Mouse (Mus musculus) heart, postnatal 0 days (tissue): ENCODE data around the gene Ddx49. TPM values are rescaled to one million over a fixed set of nuclear protein-coding genes. Genes with fewer than 3 reads are reported as not detected.

ENCODE experiments used
- ATAC-seq: fragments of 200-750 bp; cut with Nextera tagmentation; 2 replicates; pipeline ENCODE4 v1.8.0; 2017; ENCODE audit warnings: low read depth, moderate number of reproducible peaks, moderate library complexity; ENCODE audit not compliant: insufficient read depth
- DNase-seq: peaks from one replicate; pipeline ENCODE4 v3.0.0-alpha.2; 2016; ENCODE audit warnings: low spot score
- H3K27ac ChIP-seq: fragments of 300-500 bp; sonication (generic); 2 replicates; pipeline ENCODE4 v1.5.1; 2014; ENCODE audit warnings: low read depth, mild to moderate bottlenecking
- H3K27me3 ChIP-seq: fragments of 300-500 bp; sonication (generic); 2 replicates; pipeline ENCODE4 v1.6.1; 2014; ENCODE audit warnings: low read length, mixed read lengths; ENCODE audit not compliant: control insufficient read depth, insufficient read depth
- H3K36me3 ChIP-seq: fragments of 300-500 bp; sonication (generic); replicated peaks from 2 replicates; pipeline ENCODE4 v1.6.1; 2014; ENCODE audit warnings: low read length, mixed read lengths; ENCODE audit not compliant: control insufficient read depth, insufficient read depth
- H3K4me1 ChIP-seq: fragments of 300-500 bp; sonication (generic); 2 replicates; pipeline ENCODE4 v1.6.1; 2014; ENCODE audit warnings: antibody characterized with exemption; ENCODE audit not compliant: control insufficient read depth, insufficient read depth
- H3K4me2 ChIP-seq: fragments of 300-500 bp; sonication (generic); 2 replicates; pipeline ENCODE4 v1.6.1; 2014; ENCODE audit warnings: low read depth, mild to moderate bottlenecking, low read length, moderate library complexity
- H3K4me3 ChIP-seq: fragments of 300-500 bp; sonication (generic); 2 replicates; pipeline ENCODE4 v1.5.1; 2014; ENCODE audit warnings: low read depth, low read length
- H3K9ac ChIP-seq: fragments of 300-500 bp; sonication (generic); replicated peaks from 2 replicates; pipeline ENCODE4 v1.6.1; 2014; ENCODE audit warnings: low read depth, low read length, mixed read lengths
- H3K9me3 ChIP-seq: fragments of 300-500 bp; sonication (generic); replicated peaks from 2 replicates; pipeline ENCODE4 v1.6.1; 2016; ENCODE audit warnings: low read length; ENCODE audit not compliant: control insufficient read depth
- CTCF ChIP-seq: IDR thresholded peaks from 2 replicates; pipeline ENCODE4 v1.5.1; 2016; ENCODE audit warnings: antibody characterized with exemption, control low read depth, low read depth
- EP300 ChIP-seq: IDR thresholded peaks from 2 replicates; pipeline ENCODE4 v1.6.1; 2016; ENCODE audit warnings: antibody characterized with exemption, low read depth
- WGBS: fragments of 180-500 bp; shearing (Covaris S2); extraction: QIAGEN DNeasy Blood & Tissue Kit; methylation state at CpG from one replicate; pipeline ENCODE4 v1.1.7; 2014; 5-methylcytosine and 5-hydroxymethylcytosine counted together
- polyA plus RNA-seq: library from polyadenylated mRNA; unstranded; fragments of >200 nt; fragmentation: Nextera tagmentation; extraction: Ambion mirVana; gene quantifications from 2 replicates; pipeline ENCODE4 v1.2.1, GENCODE M21; 2015
- total RNA-seq: library from RNA; depleted of rRNA; stranded (reverse); fragments of >200 nt; gene quantifications from 2 replicates; pipeline ENCODE4 v1.2.3, GENCODE M21; 2014; ENCODE audit warnings: low replicate concordance

The Ddx49 gene
- total and polyA plus RNA-seq, 2 experiments from 2014 or later, result 26.7 to 33.1 TPM

DNA sequence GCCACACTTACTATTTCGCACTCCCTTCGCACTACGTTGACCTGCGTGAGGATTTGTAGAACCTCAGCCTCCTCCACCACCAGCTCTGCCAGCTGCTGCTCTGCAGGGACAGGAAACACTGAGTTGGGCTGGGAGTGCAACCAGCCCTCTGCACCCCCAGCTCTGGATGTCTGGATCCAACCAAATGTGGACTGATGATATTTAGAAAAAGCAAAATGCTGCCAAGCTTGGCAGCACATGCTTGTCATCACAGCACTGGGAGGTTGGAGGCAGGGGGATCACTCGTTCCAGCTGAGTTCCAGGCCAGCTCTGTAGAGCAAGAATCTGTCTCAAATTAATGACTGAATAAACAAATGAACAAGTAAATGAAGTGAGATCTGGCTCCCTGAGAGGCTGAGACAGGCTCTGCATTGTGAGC is 8.3 kb downstream of the Ddx49 start:
- no peaks in the 10 kb centered on the region for H3K27me3 ChIP-seq
- ATAC-seq (no peak), DNase-seq (no peak)
- no peak overlapping the region for H3K4me3 ChIP-seq
- no peak overlapping the region for H3K9ac ChIP-seq
- H3K27ac ChIP-seq, result no peak overlapping the region
- WGBS, result 59% methylated on average over 5 of the region's 5 CpGs
- no peaks in the 10 kb centered on the region for H3K9me3 ChIP-seq
- H3K4me2 ChIP-seq, result no peak overlapping the region
- no peaks in the 10 kb centered on the region for H3K4me1 ChIP-seq
- TF ChIP-seq CTCF (no peak), EP300 (no peak)
- H3K36me3 ChIP-seq, result peaks cover 84% of the 10 kb centered on the region

DNA sequence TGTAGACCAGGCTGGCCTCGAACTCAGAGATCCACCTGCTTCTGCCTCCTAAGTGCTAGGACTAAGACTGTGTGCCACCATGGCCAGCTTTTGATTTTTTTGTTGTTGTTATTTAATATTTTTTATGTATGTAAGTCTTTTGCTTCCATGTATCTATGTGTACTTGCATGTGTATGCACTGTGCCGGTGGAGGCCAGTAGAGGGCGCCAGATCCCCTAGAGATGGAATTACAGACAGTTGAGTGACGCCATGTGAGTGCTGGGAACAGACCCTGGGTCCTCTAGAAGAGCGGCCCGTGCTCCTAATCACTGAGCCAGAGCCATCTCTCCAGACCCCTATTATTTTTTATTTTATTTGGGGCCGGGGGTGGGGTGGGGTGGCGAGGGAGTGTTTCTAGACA is 15.6 kb downstream of the Ddx49 start:
- H3K36me3 ChIP-seq, result peaks cover 49% of the 10 kb centered on the region

DNA sequence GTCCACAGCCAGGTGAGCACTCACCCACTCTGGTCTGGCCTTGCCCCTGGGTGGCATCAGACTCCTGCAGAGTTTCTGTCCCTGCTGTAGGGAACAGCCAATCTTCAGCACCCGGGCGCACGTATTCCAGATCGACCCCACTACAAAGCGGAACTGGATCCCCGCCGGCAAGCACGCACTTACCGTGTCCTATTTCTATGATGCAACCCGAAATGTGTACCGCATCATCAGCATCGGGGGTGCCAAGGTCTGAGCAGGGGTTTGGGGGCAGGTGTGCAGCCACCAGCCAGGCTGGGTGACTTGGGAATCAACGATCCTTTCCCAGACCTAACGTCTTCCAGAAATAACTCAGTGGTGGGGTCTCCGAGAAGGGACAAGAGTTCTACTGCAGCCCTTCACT is 17.0 kb downstream of the Ddx49 start:
- Histone ChIP-seq H3K27ac (no peak overlapping the region), H3K9me3 (no peaks in the 10 kb centered on the region), H3K36me3 (peaks cover 38% of the 10 kb centered on the region), H3K4me1 (peaks cover 5% of the 10 kb centered on the region), H3K4me3 (no peak overlapping the region), H3K9ac (no peak overlapping the region), H3K27me3 (no peaks in the 10 kb centered on the region), H3K4me2 (no peak overlapping the region)
- no peak for ATAC-seq
- DNase-seq, result no peak
- no peak for TF ChIP-seq EP300
- no peak for TF ChIP-seq CTCF
- WGBS, result 92% methylated on average over 15 of the region's 15 CpGs

More for the DNA sequence above, 15.6 kb downstream of the Ddx49 start:
- no peak overlapping the region for H3K4me2 ChIP-seq
- no peak overlapping the region for H3K9ac ChIP-seq
- peaks cover 5% of the 10 kb centered on the region for H3K4me1 ChIP-seq
- H3K27me3 ChIP-seq, result no peaks in the 10 kb centered on the region
- DNase-seq (no peak), ATAC-seq (no peak)
- 85% methylated on average over 8 of the region's 8 CpGs for WGBS
- H3K27ac ChIP-seq, result no peak overlapping the region
- no peak overlapping the region for H3K4me3 ChIP-seq
- TF ChIP-seq CTCF, result 0 out of 2 replicates have a peak, but pooled peaks have one; percentile 0
- no peak for TF ChIP-seq EP300
- H3K9me3 ChIP-seq, result no peaks in the 10 kb centered on the region

DNA sequence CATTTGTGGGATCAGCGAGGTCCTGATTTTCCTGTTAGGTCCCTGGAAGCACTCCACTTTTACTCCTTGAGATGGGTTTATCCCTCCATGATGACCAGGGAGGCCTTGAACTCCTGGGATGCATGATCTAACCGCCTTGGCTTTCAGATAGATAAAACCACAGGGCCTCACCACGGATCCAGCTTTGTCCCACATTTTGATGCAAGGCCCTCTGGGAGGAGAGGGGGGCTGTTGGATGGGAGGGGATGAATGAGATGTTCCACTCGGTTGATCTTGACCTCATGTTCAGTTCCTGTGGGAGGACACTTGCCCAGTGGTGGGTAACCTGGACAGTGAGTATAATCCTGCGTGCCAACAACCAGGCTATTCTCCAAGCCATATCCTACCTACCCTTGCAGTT is 17.9 kb downstream of the Ddx49 start:
- TF ChIP-seq CTCF (no peak), EP300 (no peak)
- WGBS, result 63% methylated on average over 5 of the region's 5 CpGs
- ATAC-seq (no peak), DNase-seq (no peak)
- Histone ChIP-seq H3K36me3 (peaks cover 36% of the 10 kb centered on the region), H3K9me3 (no peaks in the 10 kb centered on the region), H3K4me3 (no peak overlapping the region), H3K9ac (no peak overlapping the region), H3K27me3 (no peaks in the 10 kb centered on the region), H3K27ac (no peak overlapping the region), H3K4me1 (peaks cover 6% of the 10 kb centered on the region), H3K4me2 (no peak overlapping the region)

DNA sequence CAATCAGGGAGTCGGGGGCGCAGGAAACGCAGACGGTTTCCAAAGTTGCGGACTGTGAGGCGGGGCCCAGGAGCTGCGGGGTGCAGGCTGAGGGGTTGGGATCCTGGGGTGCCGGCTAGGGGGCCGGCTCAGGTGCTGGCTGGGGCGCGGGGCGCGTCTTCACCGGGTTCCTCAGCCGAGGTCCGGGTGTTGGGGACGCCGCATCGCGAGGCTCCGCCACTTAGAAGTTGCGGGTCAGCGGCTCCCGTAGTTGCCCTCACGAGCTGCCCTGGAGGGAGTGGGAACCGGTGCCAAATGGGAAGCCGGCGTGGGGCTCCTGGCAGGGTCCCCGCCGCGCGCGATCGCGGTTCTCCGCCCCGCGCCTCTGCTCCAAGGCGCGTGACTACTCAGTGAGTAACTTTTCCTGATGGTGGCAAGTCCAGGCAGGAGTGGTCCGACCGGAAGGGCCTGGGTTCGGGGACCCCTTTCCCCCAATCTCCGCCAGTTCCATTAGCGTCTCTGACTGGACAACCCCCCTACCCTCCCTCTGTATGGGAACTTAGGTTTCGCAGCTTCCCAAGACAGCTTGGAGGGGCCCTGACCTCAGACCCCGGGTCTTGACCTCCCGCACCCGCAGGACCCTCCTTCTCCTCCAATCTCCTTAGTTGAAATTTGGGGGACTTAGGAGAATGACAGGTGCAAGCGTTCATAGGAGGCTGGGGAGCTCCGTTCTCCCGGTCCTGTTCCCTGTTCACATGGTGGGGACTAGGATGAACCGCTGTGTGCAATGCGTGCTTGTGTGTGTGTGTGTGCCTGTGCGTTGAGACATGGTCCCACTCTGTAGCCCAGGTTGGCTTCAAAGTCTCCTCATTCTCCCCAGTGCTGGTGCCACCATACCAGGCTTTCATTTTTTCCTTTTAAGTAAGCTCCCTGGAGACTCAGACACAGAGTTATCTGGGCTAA is 18.9 kb downstream of the Ddx49 start:
- peaks cover 30% of the 10 kb centered on the region for H3K36me3 ChIP-seq
- ATAC-seq (peak; percentile 31), DNase-seq (no peak)
- no peaks in the 10 kb centered on the region for H3K9me3 ChIP-seq
- H3K9ac ChIP-seq, result peak overlapping the region; percentile 79
- H3K4me1 ChIP-seq, result peaks cover 14% of the 10 kb centered on the region
- TF ChIP-seq CTCF, result no peak
- TF ChIP-seq EP300, result no peak; the same call in 1 of the 2 replicates
- H3K4me3 ChIP-seq, result peak overlapping the region; percentile 77
- 2% methylated on average over 55 of the region's 55 CpGs for WGBS
- H3K27me3 ChIP-seq, result no peaks in the 10 kb centered on the region
- H3K4me2 ChIP-seq, result peak overlapping the region; percentile 89
- peak overlapping the region; percentile 85 for H3K27ac ChIP-seq
